Mouse (Mus musculus) stomach, embryonic 14.5 days (tissue): Measurements from ENCODE around the gene Zdhhc22. TPM values are rescaled to one million over a fixed set of nuclear protein-coding genes. Genes with fewer than 3 reads are reported as not detected.

Source experiments
- ATAC-seq: fragments of 200-750 bp; cut with Nextera tagmentation; 2 replicates; pipeline ENCODE4 v1.8.0; 2017; ENCODE audit warnings: low read depth, moderate TSS enrichment; ENCODE audit not compliant: insufficient number of reproducible peaks, insufficient read depth, low FRiP score
- H3K27ac ChIP-seq: fragments of 300-500 bp; sonication (generic); 2 replicates; pipeline ENCODE4 v1.5.1; 2014; ENCODE audit warnings: mild to moderate bottlenecking, low read length, moderate library complexity, mixed read lengths
- H3K27me3 ChIP-seq: fragments of 300-500 bp; sonication (generic); 2 replicates; pipeline ENCODE4 v1.6.1; 2014; ENCODE audit warnings: low read length, control low read depth, mixed read lengths; ENCODE audit not compliant: control insufficient read depth, insufficient read depth
- H3K36me3 ChIP-seq: fragments of 300-500 bp; sonication (generic); 2 replicates; pipeline ENCODE4 v1.6.1; 2014; ENCODE audit warnings: mild to moderate bottlenecking, control low read depth, low read length, moderate library complexity, mixed read lengths; ENCODE audit not compliant: control insufficient read depth, insufficient read depth
- H3K4me1 ChIP-seq: fragments of 300-500 bp; sonication (generic); 2 replicates; pipeline ENCODE4 v1.6.1; 2014; ENCODE audit warnings: low read length, control low read depth, mixed read lengths; ENCODE audit not compliant: control insufficient read depth, insufficient read depth
- H3K4me2 ChIP-seq: fragments of 300-500 bp; sonication (generic); replicated peaks from 2 replicates; pipeline ENCODE4 v1.6.1; 2014; ENCODE audit warnings: low read depth, low read length, control low read depth
- H3K4me3 ChIP-seq: fragments of 300-500 bp; sonication (generic); 2 replicates; pipeline ENCODE4 v1.5.1; 2014; ENCODE audit warnings: low read depth, low read length, control low read depth
- H3K9ac ChIP-seq: fragments of 300-500 bp; sonication (generic); replicated peaks from 2 replicates; pipeline ENCODE4 v1.6.1; 2014; ENCODE audit warnings: low read depth, mild to moderate bottlenecking, control low read depth, low read length, moderate library complexity, mixed read lengths
- H3K9me3 ChIP-seq: fragments of 300-500 bp; sonication (generic); 2 replicates; pipeline ENCODE4 v1.6.1; 2016; ENCODE audit warnings: low read depth, low read length, control low read depth; ENCODE audit not compliant: control insufficient read depth
- WGBS: fragments of 180-500 bp; shearing (Covaris S2); extraction: QIAGEN DNeasy Blood & Tissue Kit; methylation state at CpG from one replicate; pipeline ENCODE4 v1.1.7; 2014; 5-methylcytosine and 5-hydroxymethylcytosine counted together
- polyA plus RNA-seq: library from polyadenylated mRNA; unstranded; fragments of >200 nt; fragmentation: Nextera tagmentation; extraction: Ambion mirVana; gene quantifications from 2 replicates; pipeline ENCODE4 v1.2.1, GENCODE M21; 2014

The Zdhhc22 gene
- polyA plus RNA-seq, 1 experiment from 2014 or later = 0.61 TPM

- ATAC-seq = no peak
- Histone ChIP-seq H3K4me2 (no peak overlapping the region), H3K27ac (no peak overlapping the region), H3K36me3 (no peaks in the 10 kb centered on the region), H3K9me3 (no peaks in the 10 kb centered on the region), H3K9ac (no peak overlapping the region), H3K27me3 (no peaks in the 10 kb centered on the region), H3K4me3 (no peak overlapping the region), H3K4me1 (peaks cover 24% of the 10 kb centered on the region)
- WGBS = 57% methylated on average over 10 of the region's 10 CpGs
Observed at GRCm38 (mm10) chr12:86975761-86976160, 14.5 kb downstream of the Zdhhc22 start.

- Histone ChIP-seq H3K27me3 (no peaks in the 10 kb centered on the region), H3K27ac (no peak overlapping the region), H3K4me3 (no peak overlapping the region), H3K36me3 (no peaks in the 10 kb centered on the region), H3K9me3 (no peaks in the 10 kb centered on the region), H3K9ac (0 out of 2 replicates have a peak overlapping the region, but pooled peaks have one; percentile 18), H3K4me2 (peak overlapping the region; percentile 39), H3K4me1 (peaks cover 24% of the 10 kb centered on the region)
- no peak for ATAC-seq
- 6% methylated on average over 38 of the region's 40 CpGs for WGBS
Observed at GRCm38 (mm10) chr12:86974387-86975288, 15.6 kb downstream of the Zdhhc22 start.

GRCm38 (mm10) chr12:86973706-86974105 lies 16.5 kb downstream of the Zdhhc22 start:
- Histone ChIP-seq H3K27me3 (no peaks in the 10 kb centered on the region), H3K4me3 (no peak overlapping the region), H3K36me3 (no peaks in the 10 kb centered on the region), H3K4me1 (peaks cover 24% of the 10 kb centered on the region), H3K9me3 (no peaks in the 10 kb centered on the region), H3K9ac (no peak overlapping the region), H3K27ac (no peak overlapping the region), H3K4me2 (no peak overlapping the region)
- no peak for ATAC-seq
- WGBS = 27% methylated on average over 8 of the region's 8 CpGs

- 7% methylated on average over 7 of the region's 7 CpGs for WGBS
- Histone ChIP-seq H3K36me3 (no peaks in the 10 kb centered on the region), H3K4me3 (no peak overlapping the region), H3K9ac (no peak overlapping the region), H3K4me2 (no peak overlapping the region), H3K9me3 (no peaks in the 10 kb centered on the region), H3K27me3 (no peaks in the 10 kb centered on the region), H3K27ac (no peak overlapping the region), H3K4me1 (peaks cover 24% of the 10 kb centered on the region)
- peak; percentile 35; the same call in 1 of the 2 replicates for ATAC-seq
Observed at GRCm38 (mm10) chr12:86973216-86973615, 17.0 kb downstream of the Zdhhc22 start.

GRCm38 (mm10) chr12:86971089-86971488 lies 19.1 kb downstream of the Zdhhc22 start:
- WGBS = 94% methylated on average over 7 of the region's 7 CpGs
- H3K4me1 ChIP-seq = peaks cover 19% of the 10 kb centered on the region
- no peak overlapping the region for H3K9ac ChIP-seq
- no peak overlapping the region for H3K4me2 ChIP-seq
- H3K36me3 ChIP-seq = no peaks in the 10 kb centered on the region
- H3K9me3 ChIP-seq = no peaks in the 10 kb centered on the region
- no peak overlapping the region for H3K27ac ChIP-seq
- no peaks in the 10 kb centered on the region for H3K27me3 ChIP-seq
- no peak overlapping the region for H3K4me3 ChIP-seq
- ATAC-seq = no peak

GRCm38 (mm10) chr12:86969220-86969601 lies 21.0 kb downstream of the Zdhhc22 start:
- Histone ChIP-seq H3K27ac (no peak overlapping the region), H3K4me1 (peaks cover 11% of the 10 kb centered on the region; the same call in 1 of the 2 replicates), H3K9me3 (no peaks in the 10 kb centered on the region), H3K4me3 (no peak overlapping the region), H3K36me3 (no peaks in the 10 kb centered on the region), H3K27me3 (no peaks in the 10 kb centered on the region), H3K9ac (no peak overlapping the region), H3K4me2 (no peak overlapping the region)
- WGBS = 73% methylated on average over 3 of the region's 3 CpGs
- ATAC-seq = no peak

GRCm38 (mm10) chr12:86968468-86969219 lies 21.6 kb downstream of the Zdhhc22 start:
- Histone ChIP-seq H3K4me2 (no peak overlapping the region), H3K27me3 (no peaks in the 10 kb centered on the region), H3K27ac (no peak overlapping the region), H3K9me3 (no peaks in the 10 kb centered on the region), H3K9ac (no peak overlapping the region), H3K4me3 (no peak overlapping the region), H3K4me1 (peaks cover 8% of the 10 kb centered on the region; the same call in 1 of the 2 replicates), H3K36me3 (peaks cover under 1% of the 10 kb centered on the region; the same call in 1 of the 2 replicates)
- WGBS = 62% methylated on average over 13 of the region's 13 CpGs
- no peak for ATAC-seq

GRCm38 (mm10) chr12:86965237-86965799 lies 24.9 kb downstream of the Zdhhc22 start:
- Histone ChIP-seq H3K27ac (no peak overlapping the region), H3K4me3 (no peak overlapping the region), H3K9me3 (no peaks in the 10 kb centered on the region), H3K4me1 (no peaks in the 10 kb centered on the region), H3K4me2 (no peak overlapping the region), H3K9ac (no peak overlapping the region), H3K36me3 (peaks cover 31% of the 10 kb centered on the region), H3K27me3 (no peaks in the 10 kb centered on the region)
- no peak for ATAC-seq
- 85% methylated on average over 4 of the region's 4 CpGs for WGBS
